Mouse (Mus musculus): Measurements from ENCODE around the gene Gm15517. TPM values are rescaled to one million over a fixed set of nuclear protein-coding genes. Genes with fewer than 3 reads are reported as not detected.

Gene Gm15517
- total RNA-seq, 4 experiments from 2014 or later = not detected

GRCm38 (mm10) chr7:44310285-44310877 is 49.1 kb downstream of the Gm15517 start:
- DNase-seq = no peak

GRCm38 (mm10) chr7:44310878-44311712 is 49.8 kb downstream of the Gm15517 start:
- DNase-seq = no peak

Other genes starting within 250 kb of the Gm15517 start
- gene Klk1b26, start 249.3 kb upstream of the Gm15517 start, total RNA-seq (2022) = not detected
- not detected for gene Klk1b27, start 209.2 kb upstream of the Gm15517 start, total RNA-seq (2022)
- 1 to 10 TPM in 1 of 4 experiments, not detected in 3; 1.1 TPM for gene Klk1b21, start 159.1 kb upstream of the Gm15517 start, total RNA-seq (2022)
- not detected for gene Klk1b22, start 148.8 kb upstream of the Gm15517 start, total RNA-seq (2022)
- not detected for gene Klk1b16, start 124.7 kb upstream of the Gm15517 start, total RNA-seq (2022)
- gene Klk1b24, start 73.2 kb upstream of the Gm15517 start, total RNA-seq (2022) = under 1 TPM in 2 of 4 experiments, not detected in 2; 0.29 to 0.91 TPM
- gene Klk1b3, start 63.3 kb upstream of the Gm15517 start, total RNA-seq (2022) = not detected
- not detected for gene Klk1b4, start 54.0 kb upstream of the Gm15517 start, total RNA-seq (2022)
- gene Klk1b5, start 45.5 kb upstream of the Gm15517 start, total RNA-seq (2022) = not detected
- 1 to 10 TPM in 1 of 4 experiments, under 1 TPM in 2, not detected in 1; 0.78 to 1.2 (median 0.89) TPM for gene Klk1, start 36.1 kb upstream of the Gm15517 start, total RNA-seq (2022)
- gene Gm36864, start 25.3 kb upstream of the Gm15517 start, total RNA-seq (2022) = not detected
- 1 to 10 TPM in 1 of 4 experiments, under 1 TPM in 3; 0.68 to 1.2 (median 0.96) TPM for gene 1700028J19Rik, start 14.8 kb upstream of the Gm15517 start, total RNA-seq (2022)
- 100 to 1,000 TPM in 3 of 4 experiments, 10 to 100 TPM in 1; 71.9 to 151 (median 133) TPM for gene 2410002F23Rik, start 14.7 kb upstream of the Gm15517 start, total RNA-seq (2022)
- not detected for gene Acp4, start 4.1 kb upstream of the Gm15517 start, total RNA-seq (2022)
- gene Clec11a, start 45.5 kb downstream of the Gm15517 start, total RNA-seq (2022) = 1 to 10 TPM; 4.1 to 6.0 (median 5.1) TPM
- gene Shank1, start 48.8 kb downstream of the Gm15517 start, total RNA-seq (2022) = 10 to 100 TPM in 3 of 4 experiments, 1 to 10 TPM in 1; 9.3 to 17.6 (median 14.3) TPM
- 10 to 100 TPM in 1 of 4 experiments, 1 to 10 TPM in 3; 4.9 to 11.1 (median 7.6) TPM for gene Syt3, start 122.7 kb downstream of the Gm15517 start, total RNA-seq (2022)
- gene 1700008O03Rik, start 124.4 kb downstream of the Gm15517 start, total RNA-seq (2022) = 1 to 10 TPM in 3 of 4 experiments, under 1 TPM in 1; 0.73 to 2.2 (median 1.4) TPM
- gene Lrrc4b, start 167.6 kb downstream of the Gm15517 start, total RNA-seq (2022) = 10 to 100 TPM in 2 of 4 experiments, 1 to 10 TPM in 2; 6.4 to 15.4 (median 9.8) TPM
- gene Aspdh, start 203.9 kb downstream of the Gm15517 start, total RNA-seq (2022) = 1 to 10 TPM in 3 of 4 experiments, under 1 TPM in 1; 0.73 to 2.0 (median 1.4) TPM
- 10 to 100 TPM; 43.7 to 56.5 (median 46.9) TPM for gene Josd2, start 206.5 kb downstream of the Gm15517 start, total RNA-seq (2022)
- 100 to 1,000 TPM in 3 of 4 experiments, 10 to 100 TPM in 1; 99.0 to 119 (median 110) TPM for gene Emc10, start 235.1 kb downstream of the Gm15517 start, total RNA-seq (2022)
- gene Fam71e1, start 235.1 kb downstream of the Gm15517 start, total RNA-seq (2022) = 10 to 100 TPM in 3 of 4 experiments, 1 to 10 TPM in 1; 10.0 to 15.5 (median 13.0) TPM

Measured in adrenal gland, adult 8-10 months (tissue).